Comparison of ENCODE assay signal across 10 mouse cellular contexts in the genomic region with DNA sequence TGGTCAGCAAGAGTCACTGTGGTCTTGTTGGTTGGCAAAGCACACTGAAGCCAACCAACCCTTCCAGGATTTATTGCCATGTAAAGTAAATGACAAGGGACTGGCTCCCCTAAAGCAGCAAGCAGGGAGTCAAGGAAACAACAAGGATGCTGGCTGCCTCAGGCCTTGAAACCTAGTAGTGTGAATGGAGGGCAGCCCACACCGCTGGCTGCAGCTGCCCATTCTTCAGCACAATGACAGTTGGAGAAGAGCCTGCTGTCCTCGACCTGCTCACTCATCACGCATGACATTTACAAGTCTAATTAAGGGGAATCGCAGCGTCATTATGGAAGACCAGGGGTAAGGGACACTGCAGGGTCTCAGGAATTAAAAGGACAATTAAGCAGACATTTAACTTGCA.
DNase-seq lines count a peak whose midpoint lies in the region; ATAC-seq lines count a peak whose summit lies in the region.
"Had no signal": no experiment of that assay in that cellular context is flagged by ENCODE, and none has a peak within 500 bp of the region (broad histone marks: within the 10 kb centered on the region; RNA-seq: fewer than 3 reads in every experiment).

No protein-coding gene starts in this region.

- H3K9me3 ChIP-seq in midbrain, embryonic 13.5 days, result no peaks in the 10 kb centered on the region

- no peaks in the 10 kb centered on the region for H3K27me3 ChIP-seq in midbrain, embryonic 13.5 days

- peaks cover 13% of the 10 kb centered on the region for H3K4me1 ChIP-seq in midbrain, embryonic 13.5 days (replicated peaks)

- H3K36me3 ChIP-seq in midbrain, embryonic 13.5 days, result no peaks in the 10 kb centered on the region

- peak; percentile 12 for DNase-seq in ES-CJ7 (ENCODE audit: low read depth, low spot score)
- peak; percentile 57 for DNase-seq in adrenal gland, postnatal 14 days
- DNase-seq in forelimb bud, embryonic 11.5 days (ENCODE audit: low read depth, low spot score), result peak; percentile 28
- DNase-seq in ovary, postnatal 14 days (ENCODE audit: low spot score), result no peak
- no peak for DNase-seq in cerebellum, postnatal 25 days
- no peak for DNase-seq in gastrocnemius, postnatal 10 days
- no peak for DNase-seq in urinary bladder, postnatal 10 days (ENCODE audit: low spot score)
- DNase-seq: thymus, postnatal 25 days had no signal

- no peak overlapping the region for H3K4me2 ChIP-seq in midbrain, embryonic 13.5 days (replicated peaks)

- no peak overlapping the region for H3K9ac ChIP-seq in midbrain, embryonic 13.5 days (replicated peaks)

- ATAC-seq in midbrain, embryonic 13.5 days, result peak; percentile 78
- ATAC-seq: intestine, embryonic 16.5 days had no signal

- peak overlapping the region; percentile 4; the same call in 1 of the 2 replicates for H3K27ac ChIP-seq in midbrain, embryonic 13.5 days

- 4% methylated on average over 5 of the region's 5 CpGs for WGBS in midbrain, embryonic 13.5 days

- no peak overlapping the region for H3K4me3 ChIP-seq in midbrain, embryonic 13.5 days (replicated peaks)

Comparison
In these comparisons a context has a peak if more than half of its experiments do, and no peak if none do; other contexts are left out.
1. DNase-seq: peak in ES-CJ7 (single experiment), adrenal gland, postnatal 14 days (single experiment) and forelimb bud, embryonic 11.5 days (single experiment); none in ovary, postnatal 14 days (single experiment), cerebellum, postnatal 25 days (0 of 2), gastrocnemius, postnatal 10 days (single experiment) and urinary bladder, postnatal 10 days (single experiment).